Mouse (Mus musculus) urinary bladder, postnatal 36 days (tissue): ENCODE data around the gene Cda.
A peak's percentile ranks its signal among the peaks of the same experiment; 100 is the strongest.

ENCODE experiments used
- DNase-seq, 2 experiments: peaks; one replicate each; pipeline ENCODE4 v3.0.0; 2022; ENCODE audit warnings: low spot score in 2 of 2, mixed read lengths in 1 of 2

The Cda gene

DNA sequence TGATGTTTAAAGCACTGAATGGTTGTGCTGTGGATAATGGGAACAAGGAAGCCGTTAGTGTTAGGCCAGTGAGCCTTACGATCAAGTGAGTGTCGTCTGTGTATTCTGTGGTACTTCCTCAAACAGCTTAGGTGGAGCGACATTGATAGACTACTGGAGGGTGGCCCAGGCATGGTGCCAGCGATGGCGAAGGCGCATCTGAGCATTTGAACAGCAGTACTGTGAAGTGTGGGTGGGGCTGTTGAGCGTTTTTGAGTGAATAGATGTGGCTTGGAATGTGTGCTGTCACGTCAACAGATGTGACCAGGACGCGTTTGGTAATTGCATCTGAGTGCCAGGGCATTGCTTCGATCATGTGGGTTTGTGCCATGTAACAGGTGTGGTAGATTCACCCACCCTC is 60.1 kb downstream of the Cda start:
- no peak for DNase-seq

DNA sequence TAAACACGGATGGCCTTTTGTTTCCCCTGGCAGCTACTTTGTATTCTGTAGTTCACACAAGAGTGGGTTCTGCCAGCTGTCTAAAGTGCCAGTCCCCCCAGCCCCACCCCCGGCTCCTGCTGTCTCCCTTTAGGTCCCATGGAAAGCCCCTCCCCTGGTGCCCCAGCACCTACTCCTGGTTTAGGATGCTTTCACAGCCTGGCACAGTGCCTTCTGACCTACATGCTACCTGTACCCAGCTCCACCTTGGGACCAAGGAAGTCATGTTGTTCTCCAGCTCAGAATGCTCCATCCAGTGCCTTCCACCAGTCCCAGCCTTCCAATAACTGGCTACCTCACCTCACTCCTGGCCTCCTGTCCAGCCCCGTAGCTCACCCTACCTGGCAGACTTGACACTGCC is 60.8 kb downstream of the Cda start:
- no peak for DNase-seq

DNA sequence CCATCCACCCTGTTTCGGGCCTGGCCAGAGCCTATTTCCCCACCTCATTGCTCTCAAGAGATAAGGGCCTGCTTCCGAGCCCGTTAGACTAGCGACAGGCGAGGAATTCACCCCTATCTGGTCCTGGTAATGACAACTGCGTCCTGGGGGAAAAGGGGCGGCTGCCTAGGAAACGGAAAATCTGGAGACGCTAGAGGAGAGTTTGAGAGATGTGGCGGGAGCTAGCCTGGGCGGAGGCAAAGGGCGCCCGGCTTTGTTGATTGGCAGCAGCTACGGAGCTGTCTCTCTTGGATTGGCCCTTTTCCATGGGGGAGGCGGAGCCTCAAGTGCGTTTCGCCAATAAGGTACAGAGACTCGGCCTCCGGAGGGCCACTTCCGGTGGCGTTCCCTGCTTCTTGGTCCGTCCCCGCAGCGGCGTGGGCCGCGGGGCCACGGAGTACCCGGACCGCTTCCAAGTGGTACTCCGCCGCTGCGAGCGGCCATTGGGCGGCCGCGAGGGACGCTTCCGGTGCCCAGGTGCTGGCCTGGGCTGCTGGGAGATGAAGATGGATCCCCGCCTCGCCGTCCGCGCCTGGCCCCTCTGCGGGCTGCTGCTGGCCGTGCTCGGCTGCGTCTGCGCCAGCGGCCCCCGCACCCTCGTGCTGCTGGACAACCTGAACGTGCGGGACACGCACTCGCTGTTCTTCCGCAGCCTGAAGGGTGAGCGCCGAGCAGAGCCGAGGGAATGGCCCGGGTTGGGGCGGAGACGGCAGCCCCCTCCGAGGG is 63.3 kb downstream of the Cda start, which contains the start of gene Ddost:
Gene Ddost (plus strand): TSS at position 391 of the 765 bp plus-strand sequence.
- DNase-seq, result peak; percentile 97 to 98

DNA sequence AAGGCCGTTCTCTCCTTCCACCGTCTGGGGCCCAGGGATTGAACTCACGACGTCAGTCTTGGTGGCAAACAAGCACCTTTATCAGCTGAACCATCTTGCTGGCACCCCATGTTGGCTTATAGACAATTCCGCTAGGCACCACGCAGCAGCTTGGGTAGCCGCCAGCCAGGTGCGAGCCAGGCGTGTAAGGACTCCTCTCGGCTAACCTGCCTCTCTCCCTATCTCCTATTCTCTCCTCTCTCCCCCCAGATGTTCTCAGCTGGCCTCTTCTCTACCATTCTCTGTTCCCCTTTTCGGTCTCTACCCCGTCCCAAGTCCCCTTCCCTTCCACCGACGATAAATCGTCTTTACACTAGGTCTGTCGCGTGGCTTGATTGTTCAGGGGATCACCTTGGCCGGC is 64.0 kb downstream of the Cda start:
- DNase-seq, result no peak

DNA sequence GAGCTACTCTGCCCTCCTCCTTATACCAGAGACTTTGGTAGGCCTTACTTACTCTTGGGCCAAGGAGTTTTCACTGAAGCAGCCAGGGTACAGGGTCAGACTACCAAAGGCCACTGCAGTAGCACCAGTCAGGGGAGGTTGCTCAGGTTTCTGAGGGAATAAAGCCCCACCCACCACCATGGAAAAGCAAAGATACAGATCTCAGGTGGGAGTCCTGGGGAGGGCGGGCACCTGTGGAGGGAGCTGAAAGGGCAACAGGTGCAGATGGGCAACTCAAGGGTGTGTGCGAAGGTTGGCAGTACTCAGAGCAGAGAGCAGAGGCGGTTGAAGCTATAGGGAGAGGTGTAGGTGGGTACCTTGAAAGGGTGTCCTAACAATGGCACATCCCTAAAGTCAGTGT is 64.8 kb downstream of the Cda start:
- DNase-seq, result no peak

DNA sequence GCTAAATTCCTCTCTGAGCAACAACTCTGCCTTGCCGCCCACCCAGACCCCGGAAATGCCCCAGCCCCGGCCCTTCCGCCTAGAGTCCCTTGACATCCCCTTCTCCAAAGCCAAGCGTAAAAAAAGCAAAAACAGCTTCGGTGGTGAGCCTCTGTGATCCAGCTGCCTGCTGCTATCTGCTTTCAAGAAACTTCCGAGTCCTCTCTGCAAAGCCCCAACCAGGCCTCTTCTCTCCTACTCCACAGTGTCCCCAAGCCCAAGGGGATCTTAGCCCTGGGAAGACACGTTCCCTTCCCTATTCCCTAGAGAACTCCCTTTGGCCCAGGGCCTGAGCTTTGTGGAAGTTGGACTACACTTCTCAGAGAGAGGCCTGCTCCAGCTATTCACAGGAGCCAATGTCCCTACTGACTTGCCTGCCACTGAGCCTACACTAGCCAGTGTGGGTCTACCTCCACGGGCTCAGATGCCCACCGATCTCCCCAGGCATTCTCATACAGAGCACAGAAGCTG is 66.5 kb downstream of the Cda start:
- DNase-seq, result no peak

DNA sequence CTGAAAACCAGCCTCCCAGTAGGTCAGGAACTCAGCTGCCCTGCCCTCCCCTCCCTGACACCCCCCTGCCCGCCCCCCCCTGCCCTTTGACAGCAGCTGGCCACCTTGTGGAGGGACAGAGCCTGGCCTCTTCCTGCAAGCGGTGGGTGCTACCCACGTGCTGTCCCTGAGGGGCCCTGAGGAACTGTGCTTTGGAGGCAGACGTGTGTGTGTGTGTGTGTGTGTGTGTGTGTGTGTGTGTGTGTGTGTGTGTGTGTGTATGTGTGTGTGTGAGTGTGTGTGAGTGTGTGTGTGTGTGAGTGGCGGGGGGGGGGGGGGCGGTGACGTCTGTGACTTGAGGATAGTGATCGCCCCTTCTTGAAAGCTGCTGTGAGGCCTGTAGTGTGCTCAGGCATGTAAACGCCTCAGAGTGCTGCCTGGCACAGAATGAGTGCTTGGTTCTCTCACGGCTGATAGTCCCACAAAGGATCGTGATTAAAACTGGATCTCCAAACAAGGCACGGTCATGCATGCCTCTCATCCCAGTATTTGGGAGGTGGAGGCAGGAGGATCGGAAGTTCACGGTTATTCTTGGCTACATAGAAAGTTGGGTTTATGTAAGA is 73.7 kb downstream of the Cda start:
- DNase-seq, result no peak

DNA sequence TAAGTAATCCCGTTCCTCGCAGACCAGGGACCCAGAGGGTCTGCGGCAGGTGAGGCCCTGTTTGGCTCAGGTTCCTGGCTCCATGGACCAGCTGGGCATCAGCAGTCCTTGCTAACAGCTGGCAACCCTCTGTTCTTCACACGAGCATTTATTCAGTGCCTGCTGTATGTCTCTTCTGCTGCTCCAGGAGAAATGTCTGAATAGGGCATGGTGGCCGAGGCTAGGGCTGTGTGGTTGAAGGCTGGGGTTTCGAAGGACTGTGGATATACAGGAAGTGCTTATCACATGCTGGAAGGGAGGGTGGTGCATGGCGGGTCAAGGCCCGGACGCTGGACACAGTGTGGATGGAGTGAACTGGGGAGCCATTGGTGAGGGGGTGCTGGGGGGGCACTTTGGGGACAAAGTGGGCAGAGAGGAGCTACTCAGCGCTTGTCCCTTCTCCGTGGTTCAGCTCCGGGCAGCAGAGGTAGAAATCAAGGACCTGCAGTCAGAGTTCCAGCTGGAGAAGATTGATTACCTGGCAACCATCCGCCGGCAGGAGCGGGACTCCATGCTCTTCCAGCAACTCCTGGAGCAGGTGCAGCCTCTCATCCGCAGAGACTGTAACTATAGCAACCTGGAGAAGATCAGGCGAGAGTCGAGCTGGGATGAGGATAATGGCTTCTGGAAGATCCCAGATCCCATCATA is 74.4 kb downstream of the Cda start:
- DNase-seq, result no peak

DNA sequence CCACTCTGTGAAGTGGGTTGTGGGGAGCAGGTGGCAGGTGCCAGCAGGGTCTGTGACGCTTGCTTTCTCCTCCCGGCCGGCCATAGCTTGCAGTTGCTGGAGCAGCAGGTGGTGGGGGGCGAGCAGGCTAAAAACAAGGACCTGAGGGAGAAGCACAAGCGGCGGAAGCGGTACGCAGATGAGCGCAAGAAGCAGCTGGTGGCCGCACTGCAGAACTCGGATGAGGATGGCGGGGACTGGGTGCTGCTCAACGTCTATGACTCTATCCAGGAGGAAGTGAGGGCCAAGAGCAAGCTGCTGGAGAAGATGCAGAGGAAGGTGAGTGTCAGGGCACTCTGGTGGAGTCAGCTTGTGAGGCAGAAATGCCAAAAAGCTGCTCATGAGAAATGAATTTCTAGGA is 75.8 kb downstream of the Cda start:
- no peak for DNase-seq

DNA sequence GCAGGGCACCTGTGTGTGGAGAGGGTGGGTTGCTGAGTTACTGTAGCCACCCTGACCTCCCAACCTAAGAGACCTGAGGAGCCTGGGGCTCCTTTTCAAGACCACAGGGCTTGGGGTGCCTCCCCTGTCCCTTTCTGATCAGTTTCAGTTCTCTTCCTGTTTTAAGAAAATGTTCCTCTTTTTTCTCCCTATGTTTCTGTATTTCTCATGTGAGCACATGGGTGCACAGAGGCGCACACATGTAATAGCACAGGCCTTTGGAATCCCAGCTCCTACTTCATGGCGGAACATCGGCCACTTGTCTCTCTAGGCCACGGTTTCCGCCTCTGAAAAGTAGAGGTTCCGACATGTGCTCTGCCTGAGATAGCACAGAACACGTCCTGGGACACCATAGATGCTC is 79.1 kb downstream of the Cda start:
- DNase-seq, result no peak
